Mouse (Mus musculus): ENCODE measurements around the gene Agxt2.

The Agxt2 gene

DNA sequence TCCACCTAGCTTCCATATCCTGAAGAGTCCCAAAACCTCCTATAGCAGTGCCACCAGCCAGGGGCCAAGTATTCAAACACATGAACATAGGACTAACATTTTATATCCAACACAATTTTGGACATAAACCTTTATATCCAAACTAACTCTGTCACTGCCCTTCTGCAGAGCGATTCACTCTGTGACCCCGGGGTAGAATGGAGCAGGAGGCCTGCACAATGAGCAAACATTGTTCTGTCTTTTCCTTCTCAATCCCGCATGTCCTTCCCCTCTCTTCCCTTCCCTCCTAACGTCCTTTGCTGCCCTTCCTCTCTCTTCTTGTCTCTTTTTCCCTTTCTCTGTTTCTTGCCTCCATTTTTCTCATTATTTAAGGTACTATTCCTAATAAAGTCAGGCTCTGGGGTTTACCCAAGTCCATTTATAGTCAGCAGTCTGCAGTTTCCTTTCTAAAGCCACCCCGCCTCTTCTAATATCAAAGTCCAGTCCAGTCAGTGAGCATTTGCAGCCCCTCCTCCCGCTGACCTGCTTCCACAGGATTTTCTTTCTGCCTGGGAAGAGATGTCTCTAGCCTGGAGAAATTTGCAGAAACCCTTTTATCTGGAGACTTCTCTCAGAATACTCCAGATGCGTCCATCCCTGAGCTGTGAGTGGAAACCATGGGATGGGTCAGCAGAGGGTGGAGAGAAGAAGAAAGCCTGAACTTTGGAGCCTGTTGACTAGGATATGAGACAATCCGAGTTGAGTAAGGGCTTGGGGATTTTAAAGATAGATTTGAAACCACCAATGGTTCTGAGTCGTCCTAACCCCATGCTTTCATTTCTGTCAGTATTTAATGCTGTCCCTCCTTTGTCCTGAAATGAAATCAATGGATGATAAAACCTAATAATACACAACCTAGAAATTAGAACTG lies at the start of gene Agxt2:
Gene Agxt2 (plus strand): TSS at position 494 of the 910 bp plus-strand sequence.
- DNase-seq (ENCODE audit: low spot score): no peak

GRCm38 (mm10) chr15:10311826-10312225 lies 46.5 kb upstream of the Agxt2 start:
- no peak for DNase-seq (ENCODE audit: low spot score)

DNA sequence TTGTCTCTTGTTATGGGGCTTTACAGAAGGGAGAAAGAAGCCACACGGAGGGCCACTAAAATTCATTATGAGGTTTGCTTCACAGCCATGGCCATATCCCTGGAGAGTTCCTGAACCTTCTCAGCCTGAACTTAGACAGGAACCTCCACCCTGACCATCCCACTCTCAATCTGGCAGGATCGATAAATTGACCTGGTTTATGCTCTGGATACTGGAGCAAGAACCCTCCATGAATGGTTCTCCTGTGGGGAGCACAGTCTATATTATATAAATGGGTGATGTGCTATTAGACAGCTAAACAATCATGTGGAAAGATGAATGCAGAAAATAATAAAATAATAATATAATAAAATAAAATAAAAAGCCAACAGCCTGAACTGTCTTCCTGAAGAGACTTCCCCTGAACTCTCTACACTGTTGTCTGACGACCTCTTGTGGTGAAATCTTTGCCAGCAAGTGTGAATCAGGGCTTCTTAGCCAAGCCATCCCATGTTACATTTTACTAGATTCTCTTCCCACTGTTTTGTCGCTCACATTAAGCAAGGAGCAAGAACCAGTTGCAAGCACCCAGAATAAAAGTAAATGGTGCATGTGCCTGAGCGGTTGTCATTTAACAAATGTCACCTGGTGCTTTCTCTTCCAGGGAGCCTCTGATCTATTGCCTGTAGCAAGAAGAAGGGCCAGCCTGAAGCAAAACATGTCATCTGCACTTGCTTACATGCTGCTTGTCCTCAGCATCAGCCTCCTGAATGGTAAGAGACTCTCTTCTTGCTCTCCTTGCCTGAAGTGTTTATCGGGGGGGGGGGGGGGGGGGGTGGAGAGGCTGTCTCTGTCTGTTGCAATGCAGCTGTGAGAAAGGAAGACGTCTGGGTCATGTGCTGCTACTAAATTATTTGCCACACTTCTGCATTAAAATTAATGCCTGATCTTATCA lies 44.5 kb upstream of the Agxt2 start:
- peak; percentile 1 for DNase-seq (ENCODE audit: low spot score)

GRCm38 (mm10) chr15:10325080-10325479 lies 33.3 kb upstream of the Agxt2 start, which contains the start of gene Gm21973:
Gene Gm21973 (plus strand): TSS chr15:10325380.
- DNase-seq (ENCODE audit: low spot score): no peak

GRCm38 (mm10) chr15:10330626-10331025 lies 27.7 kb upstream of the Agxt2 start:
- no peak for DNase-seq (ENCODE audit: low spot score)

GRCm38 (mm10) chr15:10332566-10332965 lies 25.8 kb upstream of the Agxt2 start:
- no peak for DNase-seq (ENCODE audit: low spot score)

- no peak for DNase-seq (ENCODE audit: low spot score)
Measured at GRCm38 (mm10) chr15:10338606-10339005, 19.7 kb upstream of the Agxt2 start.

- no peak for DNase-seq (ENCODE audit: low spot score)
Measured at GRCm38 (mm10) chr15:10347044-10347443, 11.3 kb upstream of the Agxt2 start.

DNA sequence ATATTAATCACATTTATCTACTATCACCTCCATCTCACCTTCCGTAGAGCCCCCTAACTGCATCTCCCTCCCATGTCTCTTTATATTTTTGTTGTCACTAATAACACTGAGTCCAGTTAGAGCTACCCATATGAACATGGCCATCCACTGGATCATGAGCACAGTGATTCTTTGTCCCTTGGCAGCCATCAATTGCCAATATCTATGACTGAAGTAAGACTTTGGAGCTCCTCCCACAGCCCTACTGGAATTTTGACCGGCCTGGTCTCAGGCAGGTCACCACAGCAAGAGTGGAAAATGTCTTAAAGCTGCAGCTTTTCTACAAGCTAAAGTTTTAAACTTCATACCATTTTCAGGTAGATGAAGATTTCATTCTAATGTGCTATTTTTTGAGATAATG lies 8.0 kb downstream of the Agxt2 start:
- no peak for DNase-seq (ENCODE audit: low spot score)

DNA sequence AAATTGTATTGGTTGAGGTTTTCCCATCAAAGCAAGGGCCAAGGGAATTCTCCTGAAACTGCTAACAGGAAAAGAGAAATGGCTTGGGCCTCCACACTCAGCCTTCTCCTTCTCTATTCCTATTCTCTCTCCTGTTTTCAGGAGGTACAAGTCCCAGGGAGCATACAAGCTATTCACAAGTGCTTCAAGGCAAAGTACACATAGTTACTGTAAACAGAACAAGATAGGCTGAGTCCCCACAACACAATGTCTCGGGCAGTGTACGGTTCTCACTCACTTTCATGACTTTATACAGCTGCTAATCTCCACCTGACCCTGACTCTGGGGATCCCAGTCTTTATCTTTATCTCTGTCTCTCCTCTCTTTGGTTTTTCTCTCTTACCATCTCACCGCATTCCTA lies 17.1 kb downstream of the Agxt2 start:
- no peak for DNase-seq (ENCODE audit: low spot score)

DNA sequence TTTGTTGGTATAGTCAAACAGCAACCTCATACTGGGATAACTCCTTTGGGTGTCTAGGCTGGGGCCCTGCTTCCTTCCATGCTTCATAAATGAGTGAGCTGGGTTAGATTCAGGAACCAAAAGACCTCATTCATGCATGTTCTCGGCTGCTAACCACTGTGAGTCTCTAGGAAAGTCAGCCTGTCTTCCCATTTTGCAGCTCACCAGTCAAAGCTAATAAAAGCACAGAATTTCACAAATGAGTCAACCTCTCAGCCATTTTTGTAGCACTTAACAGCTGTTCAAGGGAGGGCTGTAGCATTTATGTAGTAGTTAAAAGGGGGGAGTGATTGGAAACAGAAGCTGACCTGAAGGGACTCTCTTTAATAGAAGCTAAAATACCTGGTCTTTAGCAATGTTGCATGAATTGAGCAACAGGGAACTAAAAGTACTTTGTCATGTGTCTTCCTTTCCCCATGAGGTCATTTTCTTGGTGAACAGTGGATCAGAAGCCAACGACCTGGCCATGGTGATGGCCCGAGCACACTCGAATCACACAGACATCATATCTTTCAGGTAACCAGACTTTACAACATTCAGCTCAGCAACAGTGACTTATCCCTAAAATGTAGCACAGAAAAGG lies 20.1 kb downstream of the Agxt2 start:
- no peak for DNase-seq (ENCODE audit: low spot score)

GRCm38 (mm10) chr15:10379757-10380458 lies 21.6 kb downstream of the Agxt2 start:
- DNase-seq (ENCODE audit: low spot score): no peak

DNA sequence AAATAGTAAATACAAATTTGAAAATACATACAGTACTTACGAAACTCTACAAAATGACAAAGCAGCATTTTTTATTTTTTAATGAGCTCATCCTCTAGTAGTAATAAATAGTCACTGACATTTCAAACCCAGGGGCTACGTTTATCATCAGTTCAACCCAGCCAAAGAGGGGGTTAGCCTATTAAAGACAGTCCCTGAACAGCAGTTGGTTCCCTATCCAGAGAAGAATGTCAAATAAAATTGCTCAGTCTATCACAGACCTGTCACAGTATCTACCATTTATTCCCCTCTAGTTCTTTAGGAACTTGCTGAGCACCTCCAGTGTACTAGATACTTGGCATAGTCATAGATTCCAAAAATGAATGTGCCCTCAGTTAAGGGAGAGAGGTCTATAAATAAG lies 28.9 kb downstream of the Agxt2 start:
- DNase-seq (ENCODE audit: low spot score): no peak

- DNase-seq (ENCODE audit: low spot score): no peak
Measured at GRCm38 (mm10) chr15:10399795-10400194, 41.5 kb downstream of the Agxt2 start.

GRCm38 (mm10) chr15:10400415-10400814 lies 42.1 kb downstream of the Agxt2 start:
- no peak for DNase-seq (ENCODE audit: low spot score)

- DNase-seq (ENCODE audit: low spot score): no peak
Measured at GRCm38 (mm10) chr15:10409842-10410241, 51.5 kb downstream of the Agxt2 start.

DNA sequence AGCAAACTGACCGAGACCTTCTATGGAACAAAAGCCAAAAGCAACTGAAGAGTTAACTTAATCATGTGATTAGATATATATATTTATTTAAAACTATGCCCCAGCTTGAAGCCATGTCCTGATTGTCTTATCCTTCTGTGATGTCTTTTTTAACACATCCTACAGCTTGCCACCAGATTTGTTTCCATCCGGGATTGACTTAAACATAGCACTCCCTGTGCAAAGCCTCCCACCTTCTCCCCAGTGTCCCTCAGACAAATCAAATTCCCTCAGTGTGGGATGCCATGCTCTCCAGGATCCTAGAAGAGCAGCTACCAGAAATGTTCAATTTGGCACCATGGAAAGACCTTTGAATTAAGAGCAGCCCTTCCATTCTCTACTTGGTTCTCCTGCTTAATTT lies 52.5 kb downstream of the Agxt2 start:
- DNase-seq (ENCODE audit: low spot score): no peak

DNA sequence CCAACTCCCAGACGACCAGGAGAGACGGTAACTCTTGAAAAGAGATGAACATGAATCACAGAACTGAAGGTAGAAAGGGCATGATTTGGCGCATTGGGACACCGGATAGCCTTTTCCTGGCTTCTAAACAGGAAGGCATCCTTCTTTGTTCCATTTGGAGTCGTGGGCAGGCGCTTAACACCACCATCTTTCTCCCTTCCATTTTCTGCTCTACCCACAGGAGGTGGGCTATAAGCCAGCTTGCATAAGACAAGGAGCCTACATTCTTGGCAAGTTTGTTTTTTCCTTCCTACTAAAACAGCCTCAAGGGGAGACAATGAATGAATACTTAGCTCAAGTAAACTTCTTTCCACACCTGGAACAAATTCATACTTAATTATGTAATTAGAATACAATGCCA lies 55.3 kb downstream of the Agxt2 start:
- DNase-seq (ENCODE audit: low spot score): no peak

DNA sequence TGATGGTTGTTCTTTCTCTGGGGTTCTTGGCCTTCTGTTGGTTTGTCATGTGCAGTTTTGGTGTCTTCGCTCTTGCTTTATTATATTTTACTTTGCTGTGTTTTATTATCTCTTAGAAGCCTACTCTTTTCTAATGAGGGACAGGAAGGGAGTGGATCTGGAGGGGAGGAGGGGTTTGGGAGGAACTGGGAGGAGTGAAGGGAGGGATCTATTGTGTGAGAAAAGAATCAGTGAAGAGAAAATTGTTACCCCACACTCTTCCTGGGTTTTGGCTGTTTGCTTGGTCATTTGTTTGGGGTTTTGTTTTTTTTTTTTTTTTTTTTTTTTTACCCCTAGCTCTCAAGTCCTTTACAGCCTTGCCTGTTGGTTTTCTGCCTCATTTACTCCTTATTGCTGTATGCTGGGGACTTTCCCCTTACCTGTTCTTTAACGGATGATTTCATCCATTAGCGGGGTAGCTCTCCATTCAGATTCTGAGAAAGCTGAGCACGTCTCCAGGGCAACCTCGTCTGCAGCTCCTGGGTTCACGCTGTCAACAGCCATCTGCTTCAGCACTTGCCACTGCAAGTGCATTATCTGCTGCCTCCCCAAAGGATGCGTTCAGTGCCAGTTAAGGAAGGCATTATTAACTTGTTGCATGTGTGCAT lies 62.9 kb downstream of the Agxt2 start:
- no peak for DNase-seq (ENCODE audit: low spot score)

DNA sequence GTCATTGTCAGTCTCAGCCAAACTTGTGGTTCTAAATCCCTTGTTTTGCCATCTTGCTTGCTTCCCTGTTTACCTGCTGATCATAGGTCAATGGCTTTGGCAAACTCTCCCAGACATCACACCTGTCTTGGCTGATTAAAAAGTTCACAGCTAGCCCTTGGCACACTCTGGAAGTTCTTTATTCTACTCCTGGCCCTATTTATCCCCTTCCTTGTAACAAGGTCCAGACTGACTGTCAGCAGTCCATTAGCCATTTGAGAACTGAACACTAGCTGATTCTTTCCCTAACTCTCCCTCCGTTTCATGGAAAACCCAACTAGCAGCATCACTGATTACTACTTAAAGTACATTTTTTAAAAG lies 63.4 kb downstream of the Agxt2 start:
- DNase-seq (ENCODE audit: low spot score): no peak

DNA sequence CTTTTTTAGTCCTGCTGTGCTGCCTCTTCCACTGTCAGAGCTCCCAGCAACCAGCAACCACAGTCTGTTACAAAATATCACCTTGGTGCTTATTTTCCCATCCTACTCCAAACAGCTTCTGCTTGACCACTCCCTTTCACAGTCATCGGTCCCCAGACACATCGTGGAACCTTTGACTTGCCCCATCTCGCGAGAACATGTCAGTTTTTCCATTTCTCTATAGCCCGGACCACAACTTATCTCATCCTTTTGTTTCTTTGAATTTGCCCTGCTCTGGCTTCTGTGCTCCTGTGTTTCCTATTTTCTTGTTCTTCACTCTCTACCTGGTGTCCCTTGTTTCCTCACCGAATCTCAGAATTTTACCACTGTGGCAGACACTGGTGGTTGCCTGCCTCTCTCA lies 67.8 kb downstream of the Agxt2 start:
- DNase-seq (ENCODE audit: low spot score): no peak

Measured in spleen, adult 12 weeks (tissue).